In the genomic region with DNA sequence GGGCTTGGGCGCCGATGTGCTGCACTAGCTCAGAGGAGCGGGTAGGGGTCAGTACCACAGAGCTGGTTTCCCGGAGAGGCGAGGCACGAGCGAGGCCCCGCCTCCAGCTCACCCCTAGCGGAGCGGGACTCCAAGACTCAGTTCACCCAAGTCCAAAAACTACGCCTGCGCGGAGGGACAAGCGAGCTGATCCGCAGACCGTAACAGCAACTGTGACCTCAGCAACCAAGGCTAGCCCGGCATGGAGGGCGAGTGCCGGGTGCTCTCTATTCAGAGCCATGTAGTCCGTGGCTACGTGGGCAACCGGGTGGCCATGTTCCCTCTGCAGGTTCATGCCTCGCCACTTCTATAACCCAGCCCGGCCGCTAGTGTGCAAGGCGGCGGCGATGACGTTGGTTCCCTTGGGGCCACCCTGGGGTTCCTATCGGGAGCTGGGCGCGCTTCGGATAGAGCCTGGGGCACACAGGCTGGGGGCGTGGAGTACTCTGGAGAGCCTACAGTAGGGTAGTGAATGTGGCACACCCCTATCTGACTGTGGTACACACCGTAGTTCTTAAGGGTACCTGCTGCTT, we compare ENCODE assay signal across 9 mouse cellular contexts. TPM values are rescaled to one million over a fixed set of nuclear protein-coding genes. Genes with fewer than 3 reads are reported as not detected.
A peak's percentile ranks its signal among the peaks of the same experiment; 100 is the strongest.
DNase-seq lines count a peak whose midpoint lies in the region.
"Had no signal": no experiment of that assay in that cellular context is flagged by ENCODE, and none has a peak within 500 bp of the region (broad histone marks: within the 10 kb centered on the region; RNA-seq: fewer than 3 reads in every experiment).

No protein-coding gene starts in this region.

- DNase-seq in lung, adult 18-20 months, result peak; percentile 53 to 55
- DNase-seq in lung, postnatal 25 days (ENCODE audit: low spot score), result no peak
- DNase-seq in cerebellum, adult 8-10 months, result peak; percentile 34
- peak; percentile 39 for DNase-seq in gastrocnemius, postnatal 25 days
- DNase-seq in kidney, adult 8-10 months, result peak; percentile 55 to 66
- DNase-seq in lung, postnatal 10 days, result peak; percentile 56
- DNase-seq in retina, postnatal 1 day, result peak; percentile 88
- no peak for DNase-seq in layer of hippocampus, postnatal 25 days (ENCODE audit: extremely low spot score in 1 of 2, low spot score in 1 of 2)

RNA-seq across cellular contexts. Expression of gene Pdxk, which starts 17.2 kb away (rescaled TPM):
- total RNA-seq in gastrocnemius, postnatal 25 days (2021), result 1 to 10 TPM; 7.6 to 7.7 TPM
- 10 to 100 TPM; 88.2 to 97.2 TPM for total RNA-seq in layer of hippocampus, postnatal 25 days (2021)

RNA-seq across cellular contexts. Expression of gene Olfr1358, which starts 35.2 kb away (rescaled TPM):
- total RNA-seq in gastrocnemius, postnatal 25 days (2021), result not detected
- not detected for total RNA-seq in layer of hippocampus, postnatal 25 days (2021)
- total RNA-seq: gastrocnemius, postnatal 36 days had no signal

RNA-seq across cellular contexts. Expression of gene Cstb, which starts 56.5 kb away (rescaled TPM):
- 10 to 100 TPM; 12.5 to 17.1 TPM for total RNA-seq in gastrocnemius, postnatal 25 days (2021)
- 10 to 100 TPM; 38.7 to 40.7 TPM for total RNA-seq in layer of hippocampus, postnatal 25 days (2021)

Comparison
In these comparisons a context has a peak if more than half of its experiments do, and no peak if none do; other contexts are left out.
1. DNase-seq: peak in lung, adult 18-20 months (2 of 2), cerebellum, adult 8-10 months (single experiment), gastrocnemius, postnatal 25 days (single experiment), kidney, adult 8-10 months (2 of 2), lung, postnatal 10 days (single experiment) and retina, postnatal 1 day (single experiment); none in lung, postnatal 25 days (single experiment) and layer of hippocampus, postnatal 25 days (0 of 2).
2. RNA of gene Pdxk, which starts 17.2 kb away (total RNA-seq): 88.2 to 97.2 TPM in layer of hippocampus, postnatal 25 days; 7.6 to 7.7 TPM in gastrocnemius, postnatal 25 days; every median in the first group is over 10 times any median in the second.